Mouse (Mus musculus): ENCODE measurements at regions not wholly inside any gene's neighbourhood (a gene's known extent, or its start where the extent isn't known, plus 50 kb on each side); places are given as distances from the start of the nearest gene placed in this dataset.

DNA sequence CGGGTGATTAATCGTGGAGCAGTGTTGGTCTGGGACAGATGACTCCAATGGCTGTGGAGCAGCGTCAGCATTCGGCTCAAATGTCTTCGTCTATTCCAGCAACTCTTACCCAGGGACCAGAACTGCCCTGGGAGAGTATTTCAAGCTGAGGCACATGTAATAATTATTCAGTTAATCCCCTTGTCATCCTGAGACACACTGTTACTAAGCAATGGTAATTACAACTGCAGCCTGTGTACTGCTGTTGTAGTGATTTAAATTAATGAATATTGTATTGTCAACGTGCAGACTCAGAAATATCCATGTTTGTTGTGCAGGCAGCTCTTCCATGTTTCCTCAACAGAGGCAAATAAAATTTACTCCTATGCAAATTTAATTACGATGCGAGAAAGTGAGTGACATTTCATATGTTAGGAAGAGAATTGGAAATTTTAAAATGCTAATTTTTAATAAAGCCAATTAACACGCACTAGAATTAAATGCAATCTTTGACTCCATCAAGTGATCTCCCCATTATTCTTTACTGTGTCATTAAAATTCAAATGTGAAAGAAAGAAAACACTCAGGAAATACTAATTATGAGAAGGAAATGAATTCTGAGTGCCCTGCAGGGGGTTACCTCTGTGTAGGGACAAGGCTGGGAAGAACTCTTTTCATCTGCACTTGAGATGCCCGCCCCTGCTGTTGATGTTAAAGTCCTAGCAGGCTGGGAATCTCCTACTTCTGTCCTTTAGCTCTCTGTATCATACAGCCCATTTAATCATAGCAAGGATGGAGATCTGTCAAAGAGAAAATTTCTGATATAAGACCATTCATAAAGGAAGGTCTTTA is 218.7 kb upstream of the Slc16a7 start:
- H3K4me2 ChIP-seq (ENCODE audit: insufficient read depth, low read depth, poor library complexity, severe bottlenecking) = no peak overlapping the region
- dilution Hi-C loops (cut with MboI; ENCODE audit: extremely low pct_ligation_motif_present, extremely low pct_unique_long_range_greater_than_20kb, low sequenced_read_pairs) = no loop called here
- no peaks in the 10 kb centered on the region for H3K79me2 ChIP-seq (replicated peaks; ENCODE audit: control insufficient read depth, extremely low read depth, insufficient read depth, poor library complexity, severe bottlenecking)
- no peak overlapping the region for H3K9ac ChIP-seq (ENCODE audit: insufficient read depth, low read depth)
- no peak for DNase-seq (ENCODE audit: extremely low read depth)
- no peak overlapping the region for H3K4me3 ChIP-seq (replicated peaks in 1 of 3; ENCODE audit: low read depth in 2 of 3, low read length in 2 of 3, poor library complexity in 1 of 3)
- peaks cover 60% of the 10 kb centered on the region for H3K9me3 ChIP-seq (replicated peaks; ENCODE audit: low read length)
- H3K4me1 ChIP-seq (ENCODE audit: control insufficient read depth in 1 of 2, insufficient read depth in 2 of 2) = no peaks in the 10 kb centered on the region
- in situ Hi-C loops (cut with MboI; ENCODE audit: low pct_ligation_motif_present, low pct_unique_long_range_greater_than_20kb, low sequenced_read_pairs) = no loop called here
- H3K27me3 ChIP-seq (replicated peaks) = no peaks in the 10 kb centered on the region
- no peaks in the 10 kb centered on the region for H3K36me3 ChIP-seq (replicated peaks in 1 of 2; ENCODE audit: control insufficient read depth in 1 of 2, insufficient read depth in 1 of 2, low read length in 1 of 2)
- H3K27ac ChIP-seq (ENCODE audit: insufficient read depth, low read depth) = no peak overlapping the region
- TF ChIP-seq NELFE (IDR thresholded peaks at IDR 0.05; ENCODE audit: low read depth, low read length) = no peak
- no peak for TF ChIP-seq MYC (IDR thresholded peaks at IDR 0.05; ENCODE audit: low read depth, low read length)
- TF ChIP-seq ELF1 (IDR thresholded peaks at IDR 0.05; ENCODE audit: low read depth, low read length) = no peak
- TF ChIP-seq SIN3A (IDR thresholded peaks at IDR 0.05; ENCODE audit: low read length) = no peak
- no peak for TF ChIP-seq CHD1 (IDR thresholded peaks at IDR 0.05; ENCODE audit: low read depth, low read length)
- TF ChIP-seq CTCF (conservative IDR thresholded peaks at IDR 0.05 in 1 of 2, IDR thresholded peaks at IDR 0.05 in 1 of 2; ENCODE audit: low read depth in 2 of 2, low read length in 2 of 2) = no peak
- no peak for TF ChIP-seq IRF4 (IDR thresholded peaks at IDR 0.05; ENCODE audit: low read depth, low read length)
- no peak for TF ChIP-seq TCF12 (IDR thresholded peaks at IDR 0.05; ENCODE audit: low read depth, low read length)
- TF ChIP-seq JUN (IDR thresholded peaks at IDR 0.05; ENCODE audit: insufficient read depth, low read depth, low read length) = no peak
- no peak for TF ChIP-seq ETS1 (conservative IDR thresholded peaks at IDR 0.05; ENCODE audit: low read depth, low read length)
- TF ChIP-seq UBTF (IDR thresholded peaks at IDR 0.05; ENCODE audit: low read depth, low read length) = no peak
- TF ChIP-seq JUND (conservative IDR thresholded peaks at IDR 0.05; ENCODE audit: low read depth, low read length) = no peak
- TF ChIP-seq ZC3H11A (IDR thresholded peaks at IDR 0.05; ENCODE audit: low read depth, low read length) = no peak
- TF ChIP-seq KAT2A (IDR thresholded peaks at IDR 0.05; ENCODE audit: insufficient replicate concordance, low read length) = no peak
- no peak for TF ChIP-seq BHLHE40 (IDR thresholded peaks at IDR 0.05; ENCODE audit: low read depth, low read length)
- TF ChIP-seq MAX (IDR thresholded peaks at IDR 0.05; ENCODE audit: low read length) = no peak
- TF ChIP-seq USF1 (IDR thresholded peaks at IDR 0.05; ENCODE audit: low read depth, low read length) = no peak

DNA sequence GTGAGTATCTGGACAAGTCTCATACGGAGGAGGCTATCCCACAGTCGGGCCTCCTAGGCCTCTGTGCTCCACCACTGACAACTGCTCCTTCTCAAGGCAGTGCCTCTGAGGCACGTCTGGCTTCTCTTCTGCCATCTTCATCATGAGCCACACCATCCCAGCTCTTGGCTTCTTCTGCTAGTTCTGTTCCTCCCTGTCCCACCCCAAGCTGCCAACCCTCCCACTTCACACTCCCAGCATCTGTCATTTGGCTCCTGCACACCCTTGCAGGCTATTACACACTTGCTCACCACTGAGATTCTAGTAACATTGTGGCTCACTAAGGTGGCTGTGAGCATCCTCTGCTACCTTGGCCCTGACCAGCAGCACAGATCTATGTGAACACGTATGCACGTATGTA is 221.1 kb upstream of the Slc16a7 start:
- Histone ChIP-seq H3K27me3 (replicated peaks) (no peaks in the 10 kb centered on the region), H3K36me3 (replicated peaks in 1 of 2; ENCODE audit: control insufficient read depth in 1 of 2, insufficient read depth in 1 of 2, low read length in 1 of 2) (no peaks in the 10 kb centered on the region), H3K9ac (ENCODE audit: insufficient read depth, low read depth) (no peak overlapping the region), H3K79me2 (replicated peaks; ENCODE audit: control insufficient read depth, extremely low read depth, insufficient read depth, poor library complexity, severe bottlenecking) (no peaks in the 10 kb centered on the region), H3K27ac (ENCODE audit: insufficient read depth, low read depth) (no peak overlapping the region), H3K4me3 (replicated peaks in 1 of 3; ENCODE audit: low read depth in 2 of 3, low read length in 2 of 3, poor library complexity in 1 of 3) (no peak overlapping the region), H3K9me3 (replicated peaks; ENCODE audit: low read length) (peaks cover 54% of the 10 kb centered on the region), H3K4me2 (ENCODE audit: insufficient read depth, low read depth, poor library complexity, severe bottlenecking) (no peak overlapping the region), H3K4me1 (ENCODE audit: control insufficient read depth in 1 of 2, insufficient read depth in 2 of 2) (no peaks in the 10 kb centered on the region)
- DNase-seq (ENCODE audit: extremely low read depth) = no peak
- in situ Hi-C loops (cut with MboI; ENCODE audit: low pct_ligation_motif_present, low pct_unique_long_range_greater_than_20kb, low sequenced_read_pairs) (no loop called here), dilution Hi-C loops (cut with MboI; ENCODE audit: extremely low pct_ligation_motif_present, extremely low pct_unique_long_range_greater_than_20kb, low sequenced_read_pairs) (no loop called here)
- TF ChIP-seq JUND (conservative IDR thresholded peaks at IDR 0.05; ENCODE audit: low read depth, low read length) (no peak), NRF1 (IDR thresholded peaks at IDR 0.05; ENCODE audit: low read depth, low read length) (no peak), TCF12 (IDR thresholded peaks at IDR 0.05; ENCODE audit: low read depth, low read length) (no peak), POLR2AphosphoS2 (IDR thresholded peaks at IDR 0.05; ENCODE audit: low read depth, low read length) (no peak), ELF1 (IDR thresholded peaks at IDR 0.05; ENCODE audit: low read depth, low read length) (no peak), ETS1 (conservative IDR thresholded peaks at IDR 0.05; ENCODE audit: low read depth, low read length) (no peak), UBTF (IDR thresholded peaks at IDR 0.05; ENCODE audit: low read depth, low read length) (no peak), SMC3 (IDR thresholded peaks at IDR 0.05; ENCODE audit: low read depth, low read length) (no peak)

All from CH12.LX (cell line).